Mouse (Mus musculus) splenic B cell, adult 2 months (primary cell): ENCODE results near the gene N6amt1.

ENCODE experiments used
- DNase-seq: peaks from one replicate; pipeline ENCODE4 v3.0.0-alpha.2; 2011; ENCODE audit warnings: low read depth, low spot score
- H3K27me3 ChIP-seq: 2 replicates; pipeline ENCODE4 v1.6.1; 2012; ENCODE audit warnings: mild to moderate bottlenecking, low read length, moderate library complexity, mixed read lengths; ENCODE audit not compliant: control insufficient read depth, poor library complexity, insufficient read depth, severe bottlenecking
- H3K36me3 ChIP-seq: 2 replicates; pipeline ENCODE4 v1.6.1; 2012; ENCODE audit warnings: mild to moderate bottlenecking, low read length, moderate library complexity, mixed read lengths; ENCODE audit not compliant: control insufficient read depth, poor library complexity, insufficient read depth, severe bottlenecking

The N6amt1 gene

GRCm38 (mm10) chr16:87353605-87354004 is 380 bp upstream of the N6amt1 start:
- 0 out of 2 replicates have a peak, but pooled peaks cover 2% of the 10 kb centered on the region for H3K36me3 ChIP-seq
- DNase-seq = no peak

GRCm38 (mm10) chr16:87354748-87355147 is 763 bp downstream of the N6amt1 start:
- DNase-seq = no peak
- Histone ChIP-seq H3K36me3 (0 out of 2 replicates have a peak, but pooled peaks cover 2% of the 10 kb centered on the region), H3K27me3 (no peaks in the 10 kb centered on the region)

More at GRCm38 (mm10) chr16:87353605-87354004, 380 bp upstream of the N6amt1 start:
- no peaks in the 10 kb centered on the region for H3K27me3 ChIP-seq

GRCm38 (mm10) chr16:87360096-87360495 is 6.1 kb downstream of the N6amt1 start:
- H3K36me3 ChIP-seq = peaks cover 9% of the 10 kb centered on the region
- no peaks in the 10 kb centered on the region for H3K27me3 ChIP-seq
- DNase-seq = no peak

- H3K36me3 ChIP-seq = peaks cover 6% of the 10 kb centered on the region
- no peak for DNase-seq
- H3K27me3 ChIP-seq = no peaks in the 10 kb centered on the region
Observed at GRCm38 (mm10) chr16:87364231-87364630, 10.2 kb downstream of the N6amt1 start.

GRCm38 (mm10) chr16:87366035-87366434 is 12.1 kb downstream of the N6amt1 start:
- Histone ChIP-seq H3K36me3 (peaks cover 6% of the 10 kb centered on the region), H3K27me3 (no peaks in the 10 kb centered on the region)
- DNase-seq = no peak

- H3K36me3 ChIP-seq = peaks cover 6% of the 10 kb centered on the region
- H3K27me3 ChIP-seq = no peaks in the 10 kb centered on the region
- no peak for DNase-seq
Observed at GRCm38 (mm10) chr16:87366445-87366844, 12.5 kb downstream of the N6amt1 start.

- peaks cover 15% of the 10 kb centered on the region for H3K36me3 ChIP-seq
- no peaks in the 10 kb centered on the region for H3K27me3 ChIP-seq
- no peak for DNase-seq
Observed at GRCm38 (mm10) chr16:87382996-87383395, 29.0 kb downstream of the N6amt1 start.

- no peak for DNase-seq
- Histone ChIP-seq H3K36me3 (peaks cover 12% of the 10 kb centered on the region), H3K27me3 (no peaks in the 10 kb centered on the region)
Observed at GRCm38 (mm10) chr16:87384366-87384765, 30.4 kb downstream of the N6amt1 start.

- peaks cover 8% of the 10 kb centered on the region for H3K36me3 ChIP-seq
- DNase-seq = no peak
- no peaks in the 10 kb centered on the region for H3K27me3 ChIP-seq
Observed at GRCm38 (mm10) chr16:87387444-87387977, 33.5 kb downstream of the N6amt1 start.

- Histone ChIP-seq H3K36me3 (peaks cover 8% of the 10 kb centered on the region), H3K27me3 (no peaks in the 10 kb centered on the region)
- peak; percentile 71 for DNase-seq
Observed at GRCm38 (mm10) chr16:87393813-87394548, 40.0 kb downstream of the N6amt1 start.

- DNase-seq = peak; percentile 67
- Histone ChIP-seq H3K36me3 (peaks cover 23% of the 10 kb centered on the region), H3K27me3 (no peaks in the 10 kb centered on the region)
Observed at GRCm38 (mm10) chr16:87405001-87405400, 51.0 kb downstream of the N6amt1 start.
